Mouse (Mus musculus) brain, embryonic 14.5 days (tissue): ENCODE results near the gene Mrgprg.

Experiments used
- CTCF ChIP-seq: fragments of 200-500 bp; IDR thresholded peaks from 2 replicates; pipeline ENCODE4 v1.5.1; 2012; ENCODE audit warnings: inconsistent platforms, mild to moderate bottlenecking, moderate library complexity, borderline replicate concordance; ENCODE audit not compliant: insufficient read depth, insufficient read length; ENCODE audit errors: extremely low read depth
- POLR2A ChIP-seq: fragments of 200-500 bp; IDR thresholded peaks from 2 replicates; pipeline ENCODE4 v1.6.1; 2012; ENCODE audit warnings: mild to moderate bottlenecking, inconsistent platforms, borderline replicate concordance; ENCODE audit not compliant: poor library complexity, insufficient read depth, insufficient read length, severe bottlenecking; ENCODE audit errors: extremely low read depth

DNA sequence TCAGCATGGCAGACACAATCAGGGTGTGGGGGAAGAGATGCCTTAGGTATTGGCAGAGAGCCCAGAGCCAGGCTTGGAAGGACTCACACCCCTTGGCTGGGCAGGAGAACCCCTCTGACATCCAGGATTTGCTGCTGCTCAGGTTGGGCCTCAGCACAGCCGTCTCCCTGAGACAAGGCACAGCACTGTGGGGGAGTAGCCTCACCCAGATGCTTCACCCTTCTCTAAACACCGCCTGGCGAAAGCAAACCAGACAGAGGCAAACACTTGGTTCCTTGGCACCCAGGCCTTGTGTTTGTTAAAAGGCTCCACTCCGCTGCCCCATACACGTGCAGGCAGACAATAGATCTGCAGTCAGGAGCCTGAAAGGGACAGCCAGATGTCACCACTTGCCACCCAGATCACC is 28.2 kb downstream of the Mrgprg start:
- TF ChIP-seq POLR2A = no peak
- TF ChIP-seq CTCF = no peak
